Mouse (Mus musculus): ENCODE measurements around the gene Abl1. TPM values are rescaled to one million over a fixed set of nuclear protein-coding genes. Genes with fewer than 3 reads are reported as not detected.

Gene Abl1
- total and polyA plus RNA-seq, 3 experiments: 9.8 to 22.4 (median 15.2) TPM

DNA sequence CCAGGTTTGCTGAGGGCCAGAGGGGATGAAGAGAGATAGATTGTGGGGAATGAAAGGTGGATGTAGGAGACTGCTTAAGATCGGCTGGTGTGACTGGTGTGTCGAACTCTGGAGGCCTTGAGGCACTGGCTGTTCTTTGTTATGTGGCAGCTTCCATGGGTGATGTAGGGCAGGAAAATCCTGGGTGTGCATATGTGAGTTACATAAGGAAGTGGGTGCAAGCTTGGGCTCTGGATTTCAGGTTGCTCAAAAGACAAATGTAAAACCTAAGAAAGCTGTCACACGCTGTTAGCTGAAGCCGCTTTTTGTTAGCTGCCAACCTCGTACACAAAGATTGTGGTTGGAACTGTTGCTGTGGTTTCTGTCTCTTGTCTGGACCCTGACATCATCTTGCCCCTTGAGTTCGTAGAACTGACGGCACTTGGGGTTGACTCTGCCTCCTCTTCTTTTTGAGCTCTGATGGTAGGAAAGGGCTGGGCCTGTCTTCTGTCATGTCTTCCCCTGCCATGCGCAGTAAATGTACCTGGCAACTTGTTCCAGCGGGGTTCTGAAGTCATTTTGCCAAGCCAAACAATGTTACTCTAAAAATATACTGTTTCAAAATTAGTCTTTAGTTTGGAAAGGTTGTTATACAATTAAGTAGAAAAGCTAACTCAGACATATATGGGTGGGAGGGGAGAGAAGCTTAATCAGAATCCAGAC is 39.6 kb downstream of the Abl1 start:
- Histone ChIP-seq H3K27me3 (replicated peaks) (no peaks in the 10 kb centered on the region), H3K9me3 (replicated peaks; ENCODE audit: low read length) (no peaks in the 10 kb centered on the region), H3K4me1 (ENCODE audit: control insufficient read depth in 1 of 2, insufficient read depth in 2 of 2) (peaks cover 12 to 41% of the 10 kb centered on the region in 2 experiments), H3K4me3 (replicated peaks in 1 of 3; ENCODE audit: low read depth in 2 of 3, low read length in 2 of 3, poor library complexity in 1 of 3) (no peak overlapping the region), H3K79me2 (replicated peaks; ENCODE audit: control insufficient read depth, extremely low read depth, insufficient read depth, poor library complexity, severe bottlenecking) (no peaks in the 10 kb centered on the region), H3K4me2 (ENCODE audit: insufficient read depth, low read depth, poor library complexity, severe bottlenecking) (no peak overlapping the region), H3K36me3 (replicated peaks in 1 of 2; ENCODE audit: control insufficient read depth in 1 of 2, insufficient read depth in 1 of 2, low read length in 1 of 2) (peaks cover 0 to 7% of the 10 kb centered on the region in 2 experiments), H3K9ac (ENCODE audit: insufficient read depth, low read depth) (no peak overlapping the region), H3K27ac (ENCODE audit: insufficient read depth, low read depth) (no peak overlapping the region)
- in situ Hi-C loops (cut with MboI; ENCODE audit: low pct_ligation_motif_present, low pct_unique_long_range_greater_than_20kb, low sequenced_read_pairs): loop anchor here (10.0 kb wide), 1 partner anchor 57 kb away; no protein-coding TSS in a partner anchor
- TF ChIP-seq KAT2A (IDR thresholded peaks at IDR 0.05; ENCODE audit: insufficient replicate concordance, low read length) (no peak), CHD2 (IDR thresholded peaks at IDR 0.05; ENCODE audit: low read length) (no peak), POLR2A (IDR thresholded peaks at IDR 0.05; ENCODE audit: low read depth, low read length) (no peak), EP300 (IDR thresholded peaks at IDR 0.05; ENCODE audit: low read length) (no peak), TBP (conservative IDR thresholded peaks at IDR 0.05; ENCODE audit: low read depth, low read length) (no peak), ZMIZ1 (IDR thresholded peaks at IDR 0.05; ENCODE audit: low read depth, low read length) (no peak), MEF2A (IDR thresholded peaks at IDR 0.05; ENCODE audit: borderline replicate concordance, low read depth, low read length) (no peak), MAZ (IDR thresholded peaks at IDR 0.05; ENCODE audit: low read depth, low read length) (no peak), RCOR1 (conservative IDR thresholded peaks at IDR 0.05; ENCODE audit: low read depth, low read length) (no peak), JUN (IDR thresholded peaks at IDR 0.05; ENCODE audit: insufficient read depth, low read depth, low read length) (no peak), USF1 (IDR thresholded peaks at IDR 0.05; ENCODE audit: low read depth, low read length) (no peak), MAX (IDR thresholded peaks at IDR 0.05; ENCODE audit: low read length) (no peak), ZKSCAN1 (IDR thresholded peaks at IDR 0.05; ENCODE audit: borderline replicate concordance, low read depth, low read length) (no peak), POLR2AphosphoS2 (IDR thresholded peaks at IDR 0.05; ENCODE audit: low read depth, low read length) (no peak), SMC3 (IDR thresholded peaks at IDR 0.05; ENCODE audit: low read depth, low read length) (no peak)
- DNase-seq (ENCODE audit: extremely low read depth): peak; percentile 59
- dilution Hi-C loops (cut with MboI; ENCODE audit: extremely low pct_ligation_motif_present, extremely low pct_unique_long_range_greater_than_20kb, low sequenced_read_pairs): no loop called here

DNA sequence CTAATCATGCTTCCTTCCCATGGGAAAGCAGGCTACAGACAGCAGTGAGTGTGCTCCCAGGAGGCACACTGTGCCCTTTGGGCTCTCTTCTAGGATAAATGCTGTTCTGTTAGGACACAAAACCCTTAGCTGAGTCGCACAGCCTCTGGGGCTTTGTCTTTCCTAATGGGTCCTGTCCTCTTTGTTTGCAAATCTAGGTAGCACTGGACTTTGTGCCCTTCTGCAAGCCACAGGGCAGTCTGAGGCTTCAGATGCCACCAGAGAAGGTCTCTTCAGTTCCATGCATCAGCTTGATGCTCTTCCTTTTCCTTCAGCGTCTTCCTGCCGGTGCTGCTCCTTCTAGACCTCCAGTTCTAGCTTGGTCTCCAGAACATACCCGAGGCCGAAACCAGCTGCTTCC is 42.5 kb downstream of the Abl1 start:
- in situ Hi-C loops (cut with MboI; ENCODE audit: low pct_ligation_motif_present, low pct_unique_long_range_greater_than_20kb, low sequenced_read_pairs) (no loop called here), dilution Hi-C loops (cut with MboI; ENCODE audit: extremely low pct_ligation_motif_present, extremely low pct_unique_long_range_greater_than_20kb, low sequenced_read_pairs) (no loop called here)
- Histone ChIP-seq H3K27me3 (replicated peaks) (no peaks in the 10 kb centered on the region), H3K27ac (ENCODE audit: insufficient read depth, low read depth) (no peak overlapping the region), H3K79me2 (replicated peaks; ENCODE audit: control insufficient read depth, extremely low read depth, insufficient read depth, poor library complexity, severe bottlenecking) (no peaks in the 10 kb centered on the region), H3K9me3 (replicated peaks; ENCODE audit: low read length) (no peaks in the 10 kb centered on the region), H3K9ac (ENCODE audit: insufficient read depth, low read depth) (no peak overlapping the region), H3K4me1 (ENCODE audit: control insufficient read depth in 1 of 2, insufficient read depth in 2 of 2) (peaks cover 12 to 28% of the 10 kb centered on the region in 2 experiments), H3K4me3 (replicated peaks in 1 of 3; ENCODE audit: low read depth in 2 of 3, low read length in 2 of 3, poor library complexity in 1 of 3) (no peak overlapping the region), H3K4me2 (ENCODE audit: insufficient read depth, low read depth, poor library complexity, severe bottlenecking) (no peak overlapping the region), H3K36me3 (replicated peaks in 1 of 2; ENCODE audit: control insufficient read depth in 1 of 2, insufficient read depth in 1 of 2, low read length in 1 of 2) (peaks cover 0 to 16% of the 10 kb centered on the region in 2 experiments)
- TF ChIP-seq MAFK (IDR thresholded peaks at IDR 0.05; ENCODE audit: insufficient replicate concordance, low read length) (no peak), ELF1 (IDR thresholded peaks at IDR 0.05; ENCODE audit: low read depth, low read length) (no peak), IRF4 (IDR thresholded peaks at IDR 0.05; ENCODE audit: low read depth, low read length) (no peak), NRF1 (IDR thresholded peaks at IDR 0.05; ENCODE audit: low read depth, low read length) (no peak), POLR2A (IDR thresholded peaks at IDR 0.05; ENCODE audit: low read depth, low read length) (no peak), SMC3 (IDR thresholded peaks at IDR 0.05; ENCODE audit: low read depth, low read length) (no peak), MAZ (IDR thresholded peaks at IDR 0.05; ENCODE audit: low read depth, low read length) (no peak)
- DNase-seq (ENCODE audit: extremely low read depth): no peak

Data from CH12.LX (cell line).